Mouse (Mus musculus): ENCODE measurements around the gene Qk.
A peak's percentile ranks its signal among the peaks of the same experiment; 100 is the strongest.

Gene Qk

GRCm38 (mm10) chr17:10236595-10236994, 83.1 kb downstream of the Qk start:
- DNase-seq: no peak

- DNase-seq: no peak
These were observed 87.2 kb downstream of the Qk start for GRCm38 (mm10) chr17:10232406-10232805.

GRCm38 (mm10) chr17:10227798-10228538, 91.7 kb downstream of the Qk start:
- no peak for DNase-seq

GRCm38 (mm10) chr17:10216164-10216563, 103.5 kb downstream of the Qk start:
- DNase-seq: no peak

GRCm38 (mm10) chr17:10209154-10209777, 110.4 kb downstream of the Qk start:
- no peak for DNase-seq

- no peak for DNase-seq
These were observed 121.0 kb downstream of the Qk start for GRCm38 (mm10) chr17:10198662-10199061.

GRCm38 (mm10) chr17:10198231-10198630, 121.4 kb downstream of the Qk start:
- DNase-seq: no peak

GRCm38 (mm10) chr17:10195703-10196102, 124.0 kb downstream of the Qk start:
- DNase-seq: no peak

GRCm38 (mm10) chr17:10190857-10191256, 128.8 kb downstream of the Qk start:
- no peak for DNase-seq

GRCm38 (mm10) chr17:10188481-10188880, 131.2 kb downstream of the Qk start:
- DNase-seq: no peak

- DNase-seq: no peak
These were observed 132.1 kb downstream of the Qk start for GRCm38 (mm10) chr17:10187431-10188020.

GRCm38 (mm10) chr17:10181761-10182160, 137.9 kb downstream of the Qk start:
- DNase-seq: no peak

GRCm38 (mm10) chr17:10177096-10177495, 142.6 kb downstream of the Qk start:
- no peak for DNase-seq

- DNase-seq: peak in 1 of 2 experiments; percentile 13
These were observed 158.4 kb downstream of the Qk start for GRCm38 (mm10) chr17:10161258-10161657.

- DNase-seq: peak in 1 of 2 experiments; percentile 19
These were observed 159.2 kb downstream of the Qk start for GRCm38 (mm10) chr17:10160415-10160814.

- no peak for DNase-seq
These were observed 166.7 kb downstream of the Qk start for GRCm38 (mm10) chr17:10152808-10153413.
